Mouse (Mus musculus): ENCODE data around the gene Hist1h2ao. TPM values are rescaled to one million over a fixed set of nuclear protein-coding genes. Genes with fewer than 3 reads are reported as not detected.
"Not testable (repeated sequence)": the region's sequence is repeated elsewhere in the genome, so short reads cannot be mapped to it uniquely, and the experiment has no call there.

The Hist1h2ao gene
- polyA plus RNA-seq, 1 experiment from 2014 or later = 2.0 TPM

DNA sequence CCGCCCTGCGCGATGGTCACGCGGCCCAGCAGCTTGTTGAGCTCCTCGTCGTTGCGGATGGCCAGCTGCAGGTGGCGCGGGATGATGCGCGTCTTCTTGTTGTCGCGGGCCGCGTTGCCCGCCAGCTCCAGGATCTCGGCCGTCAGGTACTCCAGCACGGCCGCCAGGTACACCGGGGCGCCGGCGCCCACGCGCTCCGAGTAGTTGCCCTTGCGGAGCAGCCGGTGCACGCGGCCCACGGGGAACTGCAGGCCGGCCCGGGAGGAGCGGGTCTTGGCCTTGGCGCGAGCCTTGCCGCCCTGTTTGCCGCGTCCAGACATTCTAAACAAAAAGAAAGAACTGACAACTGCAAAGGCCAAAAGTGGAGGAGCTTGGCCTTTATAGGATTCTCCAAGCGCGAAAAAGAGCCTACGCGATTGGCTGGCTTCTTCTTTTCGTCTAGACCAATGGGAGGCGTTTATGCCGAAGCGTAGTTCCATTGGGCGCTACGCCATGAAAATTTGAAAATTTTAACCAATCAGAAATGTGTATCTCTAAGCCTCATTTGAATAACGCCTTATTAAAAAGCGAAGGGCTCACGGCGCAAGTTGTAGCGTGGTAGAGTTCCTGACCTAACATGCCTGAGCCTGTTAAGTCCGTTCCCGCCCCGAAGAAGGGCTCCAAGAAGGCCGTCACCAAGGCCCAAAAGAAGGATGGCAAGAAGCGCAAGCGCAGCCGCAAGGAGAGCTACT is 23.2 kb upstream of the Hist1h2ao start, which contains the start of the genes Hist1h2an and Hist1h2bp:
Gene Hist1h2an (minus strand): TSS at position 320 of the 731 bp plus-strand sequence.
Gene Hist1h2bp (plus strand): TSS at position 563 of the 731 bp plus-strand sequence.
- H3K27me3 ChIP-seq (ENCODE audit: low read depth, poor library complexity, severe bottlenecking); H3K36me3 ChIP-seq; H3K9me3 ChIP-seq (replicated peaks): not testable (repeated sequence)
- Histone ChIP-seq H3K4me3 (peak within 1 kb of the TSS; percentile 49), H3K27ac (peak within 1 kb of the TSS; percentile 93), H3K4me1 (peaks cover 36% of the 10 kb centered on the region)
- DNase-seq (ENCODE audit: low spot score) = peak; percentile 85
- under 1% methylated on average over 38 of the region's 63 CpGs for WGBS

DNA sequence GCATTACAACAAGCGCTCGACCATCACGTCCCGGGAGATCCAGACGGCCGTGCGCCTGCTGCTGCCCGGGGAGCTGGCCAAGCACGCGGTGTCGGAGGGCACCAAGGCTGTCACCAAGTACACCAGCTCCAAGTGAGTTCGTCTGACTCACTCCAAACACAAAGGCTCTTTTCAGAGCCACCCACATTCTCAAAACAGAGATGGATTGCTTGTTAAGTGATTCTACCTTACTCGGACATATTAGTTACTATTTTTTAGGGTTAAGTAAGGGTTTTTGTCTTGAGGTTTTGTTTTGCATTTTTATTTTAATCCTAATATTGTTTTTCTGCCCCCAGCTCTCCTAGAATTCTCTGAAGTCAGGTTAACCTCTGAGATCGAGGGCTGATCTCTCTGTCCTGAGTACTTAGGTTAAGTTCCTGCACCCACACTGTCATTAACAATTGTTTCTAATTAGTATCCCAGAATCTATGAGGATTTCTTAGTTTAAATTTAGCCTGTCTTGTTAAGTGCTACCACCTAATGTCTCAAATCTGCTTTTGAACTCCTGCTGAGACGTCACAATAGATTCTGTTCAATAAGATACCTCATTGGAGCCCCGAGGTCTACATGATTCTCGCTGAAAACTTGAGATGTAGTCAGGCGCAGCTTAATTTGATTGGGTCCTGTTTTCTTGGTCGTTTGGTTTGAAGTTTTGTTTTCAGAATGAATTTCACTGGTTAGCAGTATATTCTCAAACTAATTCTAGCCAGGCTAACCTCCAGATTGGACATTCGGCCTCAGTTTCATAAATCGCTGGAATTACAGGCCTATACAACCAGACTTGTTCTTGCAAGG is 22.3 kb upstream of the Hist1h2ao start:
- peak overlapping the region; percentile 49 for H3K4me3 ChIP-seq
- peaks cover 36% of the 10 kb centered on the region for H3K4me1 ChIP-seq
- DNase-seq (ENCODE audit: low spot score) = peak; percentile 34
- 17% methylated on average over 16 of the region's 21 CpGs for WGBS
- H3K9me3 ChIP-seq (replicated peaks) = no peaks in the 10 kb centered on the region
- no peaks in the 10 kb centered on the region for H3K36me3 ChIP-seq
- peak overlapping the region; percentile 93 for H3K27ac ChIP-seq
- no peaks in the 10 kb centered on the region for H3K27me3 ChIP-seq (ENCODE audit: low read depth, poor library complexity, severe bottlenecking)

DNA sequence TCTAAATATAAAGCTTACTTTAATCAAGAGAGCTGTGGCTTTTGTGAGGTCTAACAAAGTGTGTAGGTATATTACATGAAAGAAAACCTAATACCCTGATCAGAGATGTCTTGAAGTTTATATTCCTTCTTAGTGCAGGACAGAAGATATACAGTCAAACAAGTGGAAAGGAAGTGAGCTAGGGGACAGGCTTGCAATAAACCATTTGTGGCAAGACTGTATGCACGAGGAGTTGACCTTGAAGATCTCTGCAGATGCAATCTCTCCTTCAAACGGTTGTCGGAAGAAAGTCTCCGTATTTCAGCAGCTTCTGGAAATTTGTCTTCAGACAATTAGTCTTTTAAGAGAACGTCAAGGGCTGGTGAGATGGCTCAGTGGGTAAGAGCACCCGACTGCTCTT is 20.3 kb upstream of the Hist1h2ao start:
- peak; percentile 30 for DNase-seq (ENCODE audit: low spot score)
- Histone ChIP-seq H3K4me1 (peaks cover 26% of the 10 kb centered on the region), H3K9me3 (replicated peaks) (no peaks in the 10 kb centered on the region), H3K36me3 (no peaks in the 10 kb centered on the region), H3K27ac (peak overlapping the region; percentile 93; the same call in 1 of the 2 replicates), H3K27me3 (ENCODE audit: low read depth, poor library complexity, severe bottlenecking) (no peaks in the 10 kb centered on the region), H3K4me3 (no peak overlapping the region)
- WGBS = 54% methylated on average over 6 of the region's 6 CpGs

DNA sequence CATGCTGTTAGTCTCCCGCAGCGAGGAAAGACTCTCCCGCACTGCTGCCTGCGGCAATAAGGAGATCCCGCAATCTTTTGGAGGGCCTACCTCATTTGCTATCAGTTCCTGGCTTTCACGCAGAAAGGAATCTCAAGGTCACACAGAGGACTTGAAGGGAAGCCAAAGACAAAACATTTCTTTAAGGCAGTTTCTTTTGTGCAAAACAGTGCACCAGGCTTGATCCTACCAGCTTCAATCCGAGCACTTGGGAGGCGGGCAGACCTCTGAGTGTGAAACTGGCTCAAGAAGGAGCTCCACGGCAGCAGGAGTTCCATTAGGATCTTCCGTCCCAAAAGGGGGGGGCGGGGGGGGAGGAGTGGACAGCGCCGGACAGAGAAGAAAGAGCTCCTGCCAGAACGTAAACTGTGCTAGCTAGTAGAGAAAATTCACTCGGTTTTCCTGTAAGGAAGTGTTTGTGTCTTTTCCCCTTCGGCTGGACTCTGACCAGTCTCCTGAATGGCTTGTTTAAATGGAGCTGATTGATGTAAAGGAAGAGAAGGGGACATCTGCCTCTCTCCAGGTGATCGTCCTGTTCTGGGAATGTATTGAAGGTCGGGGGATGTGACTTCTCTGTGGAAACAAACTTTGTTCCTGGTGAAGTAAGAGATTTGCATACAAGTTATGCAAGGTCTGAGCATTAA is 19.5 kb upstream of the Hist1h2ao start:
- Histone ChIP-seq H3K4me3 (peak overlapping the region; percentile 38), H3K4me1 (peaks cover 26% of the 10 kb centered on the region), H3K36me3 (no peaks in the 10 kb centered on the region), H3K27me3 (ENCODE audit: low read depth, poor library complexity, severe bottlenecking) (no peaks in the 10 kb centered on the region), H3K9me3 (replicated peaks) (no peaks in the 10 kb centered on the region), H3K27ac (peak overlapping the region; percentile 84)
- WGBS = 9% methylated on average over 18 of the region's 18 CpGs
- DNase-seq (ENCODE audit: low spot score) = peak; percentile 46

DNA sequence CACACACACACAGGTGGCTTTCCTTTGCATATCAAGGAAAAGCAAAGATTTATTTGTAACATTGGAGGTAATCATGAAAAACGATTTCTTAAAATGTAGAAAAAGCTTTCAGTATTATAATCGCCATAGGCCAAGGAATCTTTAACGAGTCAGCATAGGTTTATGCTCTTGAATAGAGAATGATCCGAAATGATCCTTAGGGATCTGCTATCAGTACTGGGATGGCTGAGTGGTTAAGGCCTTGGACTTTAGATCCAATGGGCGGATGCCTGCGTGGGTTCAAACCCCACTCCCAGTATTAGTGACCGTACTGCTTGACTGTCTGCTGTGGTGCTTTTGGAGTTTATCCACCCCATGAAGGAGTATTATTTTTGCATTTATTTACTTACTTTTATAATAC is 14.7 kb upstream of the Hist1h2ao start:
- Histone ChIP-seq H3K4me1 (peaks cover 6% of the 10 kb centered on the region), H3K27me3 (ENCODE audit: low read depth, poor library complexity, severe bottlenecking) (no peaks in the 10 kb centered on the region), H3K27ac (no peak overlapping the region), H3K4me3 (no peak overlapping the region), H3K36me3 (no peaks in the 10 kb centered on the region), H3K9me3 (replicated peaks) (no peaks in the 10 kb centered on the region)
- WGBS = 96% methylated on average over 7 of the region's 7 CpGs
- no peak for DNase-seq (ENCODE audit: low spot score)

DNA sequence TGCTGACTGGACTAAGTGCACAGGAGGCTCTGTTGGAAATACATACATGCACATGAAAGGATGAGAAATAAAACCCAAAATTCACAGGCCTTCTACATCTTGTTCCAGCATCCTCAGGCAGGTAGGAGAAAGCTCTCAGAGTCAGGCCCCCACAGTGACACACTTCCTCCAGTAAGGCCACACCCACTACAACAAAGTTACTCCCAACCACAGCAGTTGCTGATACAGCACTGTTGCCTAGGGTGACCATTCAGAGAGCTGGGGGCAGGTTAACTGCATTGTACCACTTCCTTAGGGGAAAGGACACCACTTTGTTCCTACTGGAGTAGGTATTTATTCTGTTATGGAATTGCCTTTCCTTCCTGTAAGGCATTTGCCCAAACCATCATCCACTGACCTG is 13.1 kb upstream of the Hist1h2ao start:
- not testable (repeated sequence) for DNase-seq (ENCODE audit: low spot score); H3K4me3 ChIP-seq; H3K4me1 ChIP-seq; H3K27ac ChIP-seq; H3K27me3 ChIP-seq (ENCODE audit: low read depth, poor library complexity, severe bottlenecking); H3K9me3 ChIP-seq (replicated peaks); H3K36me3 ChIP-seq

DNA sequence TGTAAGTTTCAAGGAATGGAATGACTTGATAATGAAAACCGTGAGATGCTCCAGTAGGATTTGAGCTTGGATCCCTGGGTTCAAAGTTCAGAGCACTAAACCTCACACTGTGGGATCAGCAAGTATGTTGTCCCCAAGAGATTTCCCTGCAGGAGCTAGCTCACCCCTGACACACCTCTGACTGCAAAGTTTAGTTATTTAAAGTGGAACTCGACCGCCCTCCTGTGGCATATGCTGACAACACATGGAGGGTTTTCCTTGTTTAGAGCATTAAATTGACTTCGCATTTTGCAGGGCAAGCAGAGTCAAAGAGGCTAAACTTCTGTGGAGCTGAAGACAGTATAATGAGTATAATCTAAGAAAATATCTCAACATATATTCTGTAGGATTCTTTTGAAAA is 7.2 kb upstream of the Hist1h2ao start:
- H3K27ac ChIP-seq; H3K27me3 ChIP-seq (ENCODE audit: low read depth, poor library complexity, severe bottlenecking); H3K9me3 ChIP-seq (replicated peaks); H3K4me3 ChIP-seq; DNase-seq (ENCODE audit: low spot score); H3K36me3 ChIP-seq; H3K4me1 ChIP-seq: not testable (repeated sequence)
- no CpG with 5 or more reads among the region's 4 CpGs for WGBS

DNA sequence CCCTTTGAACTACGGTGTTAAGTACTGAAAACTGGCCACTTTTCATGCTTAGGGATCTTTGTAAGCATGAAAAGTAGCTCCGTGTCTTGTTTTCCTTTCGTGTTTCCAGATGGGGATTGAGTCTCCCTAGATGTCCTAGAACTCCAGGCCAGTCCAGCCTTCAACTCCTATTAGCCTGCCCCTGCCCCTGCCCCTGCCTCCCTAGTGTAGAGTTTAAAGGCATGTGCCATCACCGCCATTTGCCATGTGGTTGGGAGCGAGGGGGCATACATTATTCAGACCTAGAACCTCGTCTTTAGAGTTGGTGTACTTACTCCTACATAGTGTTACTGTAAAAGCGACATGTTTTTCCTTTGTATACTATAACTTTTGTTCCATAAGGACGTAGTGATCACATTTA is 809 bp downstream of the Hist1h2ao start:
- not testable (repeated sequence) for H3K9me3 ChIP-seq (replicated peaks); H3K36me3 ChIP-seq; H3K27me3 ChIP-seq (ENCODE audit: low read depth, poor library complexity, severe bottlenecking); H3K4me1 ChIP-seq; H3K27ac ChIP-seq; H3K4me3 ChIP-seq; DNase-seq (ENCODE audit: low spot score)
- WGBS = no CpG with 5 or more reads among the region's 8 CpGs

DNA sequence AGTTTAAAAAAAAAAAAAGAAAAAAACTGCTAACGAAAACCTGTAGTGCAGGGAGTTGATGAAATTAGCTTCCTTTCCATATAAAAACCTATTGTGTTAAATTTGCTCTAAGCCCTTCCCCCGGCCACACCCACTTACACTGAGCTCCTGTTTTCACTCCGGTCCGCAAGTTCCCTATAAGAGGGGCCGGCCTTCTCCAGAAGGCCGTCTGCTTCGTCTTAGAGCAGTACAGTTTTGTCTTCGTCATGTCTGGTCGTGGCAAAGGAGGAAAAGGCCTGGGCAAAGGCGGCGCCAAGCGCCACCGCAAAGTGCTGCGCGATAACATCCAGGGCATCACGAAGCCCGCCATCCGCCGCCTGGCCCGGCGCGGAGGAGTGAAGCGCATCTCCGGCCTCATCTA is 1.3 kb downstream of the Hist1h2ao start, which contains the start of gene Hist1h4m:
Gene Hist1h4m (plus strand): TSS at position 208 of the 400 bp plus-strand sequence.
- H3K27ac ChIP-seq = peak within 1 kb of the TSS; percentile 61; the same call in 1 of the 2 replicates
- WGBS = no CpG with 5 or more reads among the region's 24 CpGs
- not testable (repeated sequence) for H3K36me3 ChIP-seq; H3K27me3 ChIP-seq (ENCODE audit: low read depth, poor library complexity, severe bottlenecking); H3K4me1 ChIP-seq; DNase-seq (ENCODE audit: low spot score); H3K9me3 ChIP-seq (replicated peaks)
- H3K4me3 ChIP-seq = peak within 1 kb of the TSS; percentile 30

DNA sequence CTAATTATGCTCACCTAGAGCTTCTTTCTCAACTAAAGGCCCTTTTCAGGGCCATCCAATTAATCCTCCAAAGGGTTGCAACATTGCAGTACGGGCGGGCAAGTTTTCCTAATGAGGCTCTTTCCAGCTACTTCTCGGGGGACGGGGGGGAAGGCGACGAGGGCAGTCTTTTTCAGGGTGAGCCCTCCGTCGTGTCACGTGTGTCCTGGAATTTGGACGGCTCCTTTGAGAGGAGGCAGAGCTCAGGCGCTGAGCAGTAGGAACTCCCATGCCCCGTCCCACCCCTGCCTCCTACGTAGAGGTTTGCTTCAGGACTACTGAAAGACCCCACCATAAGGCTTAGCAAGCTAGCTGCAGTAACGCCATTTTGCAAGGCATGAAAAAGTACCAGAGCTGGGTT is 1.8 kb downstream of the Hist1h2ao start:
- not testable (repeated sequence) for H3K4me1 ChIP-seq; H3K9me3 ChIP-seq (replicated peaks); DNase-seq (ENCODE audit: low spot score); H3K36me3 ChIP-seq; H3K27me3 ChIP-seq (ENCODE audit: low read depth, poor library complexity, severe bottlenecking)
- Histone ChIP-seq H3K27ac (peak overlapping the region; percentile 61; the same call in 1 of the 2 replicates), H3K4me3 (peak overlapping the region; percentile 30)
- WGBS = 0% methylated on average over 14 of the region's 14 CpGs

DNA sequence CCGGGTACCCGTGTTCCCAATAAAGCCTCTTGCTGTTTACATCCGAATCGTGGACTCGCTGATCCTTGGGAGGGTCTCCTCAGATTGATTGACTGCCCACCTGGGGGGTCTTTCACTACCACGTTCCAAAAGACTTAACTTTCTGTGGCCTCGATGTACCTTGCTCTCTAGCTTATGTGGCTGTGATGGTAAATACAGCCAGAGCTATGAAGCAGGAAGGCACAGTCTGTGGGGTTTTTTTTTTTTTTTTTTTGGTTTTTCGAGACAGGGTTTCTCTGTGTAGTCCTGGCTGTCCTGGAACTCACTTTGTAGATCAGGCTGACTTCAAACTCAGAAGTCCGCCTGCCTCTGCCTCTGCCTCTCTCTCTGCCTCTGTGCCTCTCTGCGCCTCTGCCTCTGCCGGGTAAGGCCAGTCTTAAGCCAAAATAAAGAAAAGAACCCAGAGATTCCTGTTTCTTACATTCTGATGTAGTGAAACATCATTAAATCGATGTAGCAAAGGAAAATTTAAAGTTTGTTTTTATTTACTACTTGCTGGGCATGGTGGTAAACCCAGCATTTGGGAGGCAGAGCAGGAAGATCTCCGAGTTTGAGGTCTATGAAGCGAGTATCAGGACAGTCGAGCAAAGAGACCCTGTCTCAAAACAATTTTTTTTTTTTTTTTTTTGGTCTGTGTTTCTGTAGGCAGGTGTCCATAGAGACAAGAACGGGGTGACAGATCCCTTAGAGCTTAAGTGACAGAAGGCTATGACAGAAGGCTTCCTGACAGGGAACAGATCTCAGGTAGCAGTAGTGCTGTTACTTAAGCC is 10.0 kb downstream of the Hist1h2ao start:
- WGBS = 88% methylated on average over 8 of the region's 16 CpGs
- H3K27ac ChIP-seq, H3K4me3 ChIP-seq: not testable (repeated sequence)

DNA sequence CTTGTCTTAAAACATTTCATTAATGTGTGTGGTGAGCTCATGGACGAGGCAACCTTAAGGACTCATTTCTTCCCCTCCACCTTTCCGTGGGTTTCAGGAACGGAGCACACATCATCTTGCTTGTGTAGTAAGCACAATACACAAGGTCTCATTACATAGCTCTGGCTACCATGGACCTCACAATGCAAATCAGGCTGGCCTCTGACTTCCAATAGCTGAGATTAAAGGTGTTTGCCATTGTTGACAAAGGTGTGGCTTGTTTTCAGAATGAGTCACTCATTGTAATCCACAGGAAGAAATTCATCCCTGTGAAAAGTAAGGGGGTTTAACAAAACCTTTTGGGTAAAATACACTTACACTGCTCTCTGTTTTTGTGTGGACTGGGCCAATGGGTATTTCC is 18.2 kb downstream of the Hist1h2ao start:
- Histone ChIP-seq H3K27ac (peak overlapping the region; percentile 53; the same call in 1 of the 2 replicates), H3K9me3 (replicated peaks) (no peaks in the 10 kb centered on the region), H3K4me3 (no peak overlapping the region), H3K36me3 (no peaks in the 10 kb centered on the region), H3K4me1 (no peaks in the 10 kb centered on the region), H3K27me3 (ENCODE audit: low read depth, poor library complexity, severe bottlenecking) (no peaks in the 10 kb centered on the region)
- DNase-seq (ENCODE audit: low spot score) = no peak
- WGBS = 84% methylated on average over 3 of the region's 3 CpGs

More for the DNA sequence above, 10.0 kb downstream of the Hist1h2ao start:
- not testable (repeated sequence) for H3K4me1 ChIP-seq; H3K9me3 ChIP-seq (replicated peaks); H3K27me3 ChIP-seq (ENCODE audit: low read depth, poor library complexity, severe bottlenecking); DNase-seq (ENCODE audit: low spot score); H3K36me3 ChIP-seq
